Mouse (Mus musculus) heart, adult 9 months (tissue): ENCODE results near the gene Gpx7.
"Not testable (repeated sequence)": the region's sequence is repeated elsewhere in the genome, so short reads cannot be mapped to it uniquely, and the experiment has no call there.

ENCODE experiments used
- DNase-seq, 2 experiments: peaks; one replicate each; pipeline ENCODE4 v3.0.0; 2022; ENCODE audit warnings: low spot score in 2 of 2

The Gpx7 gene

GRCm38 (mm10) chr4:108391124-108391523, 15.6 kb downstream of the Gpx7 start:
- DNase-seq: no peak

DNA sequence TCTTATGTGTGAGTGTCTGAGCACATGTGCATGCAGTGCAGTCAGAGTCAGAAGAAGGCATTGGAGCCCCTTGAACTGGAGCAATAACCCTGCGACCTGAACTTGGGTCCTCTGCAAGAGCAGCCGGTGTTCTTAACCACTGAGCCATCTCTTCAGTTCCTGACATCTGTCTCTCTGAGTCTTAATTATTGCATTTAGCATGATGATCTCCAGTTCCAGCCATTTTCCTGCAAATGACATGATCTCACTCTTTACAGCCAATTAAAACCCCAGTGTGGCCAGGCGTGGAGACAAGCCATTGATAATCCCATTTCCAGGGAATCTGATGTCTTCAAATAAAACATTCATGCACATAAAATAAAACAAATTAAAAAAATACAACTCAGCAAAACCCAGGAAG, 18.0 kb downstream of the Gpx7 start:
- DNase-seq: no peak

- peak; percentile 81 to 84 for DNase-seq
Observed at GRCm38 (mm10) chr4:108387681-108388253, 19.0 kb downstream of the Gpx7 start.

- no peak for DNase-seq
Observed at GRCm38 (mm10) chr4:108387106-108387505, 19.7 kb downstream of the Gpx7 start.

DNA sequence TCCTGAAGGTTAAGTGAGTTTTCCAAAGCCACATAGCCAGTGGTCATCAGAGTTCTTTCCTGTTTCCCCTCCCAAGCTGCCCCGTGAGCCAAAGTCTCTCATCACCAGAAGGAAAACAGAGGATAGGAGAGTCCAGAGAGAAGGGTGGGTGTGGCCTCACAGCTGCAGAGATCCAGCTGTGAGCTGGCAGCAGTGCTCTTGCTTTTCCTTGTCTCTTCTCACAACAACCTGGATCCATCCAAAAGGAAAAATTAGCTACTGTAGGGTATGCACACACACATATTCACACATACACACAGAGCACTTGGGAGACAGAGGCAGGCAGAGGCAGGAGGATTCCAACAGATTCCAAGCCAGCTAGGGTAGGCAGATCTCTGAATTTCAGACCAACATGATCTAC, 20.7 kb downstream of the Gpx7 start:
- DNase-seq: peak in 1 of 2 experiments; percentile 31

- DNase-seq: no peak
Observed at GRCm38 (mm10) chr4:108383183-108383714, 23.5 kb downstream of the Gpx7 start, which contains the start of gene Shisal2a. Shisal2a (minus strand) TSS chr4:108383349.

- DNase-seq: no peak
Observed at GRCm38 (mm10) chr4:108380146-108380545, 26.6 kb downstream of the Gpx7 start.

DNA sequence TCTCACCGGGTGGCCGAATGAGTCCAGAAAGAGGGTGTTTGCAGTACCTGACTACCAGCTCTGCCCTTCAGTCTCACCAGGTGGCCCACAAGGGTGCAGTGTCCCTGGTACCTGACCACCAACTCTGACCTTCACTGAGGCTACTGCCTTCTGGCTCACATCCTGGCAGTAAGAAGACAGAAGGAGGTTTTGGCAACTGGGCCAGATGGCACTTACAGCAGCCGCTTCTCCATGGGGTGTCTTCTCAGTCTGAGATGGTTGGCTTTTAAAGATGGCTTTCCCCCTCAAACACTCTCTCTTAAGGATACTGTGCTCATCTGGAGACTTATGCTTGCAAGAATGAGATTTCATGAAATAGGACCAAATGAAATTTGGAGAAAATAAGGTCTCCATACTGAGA, 27.3 kb downstream of the Gpx7 start:
- DNase-seq: no peak

GRCm38 (mm10) chr4:108372166-108372565, 34.6 kb downstream of the Gpx7 start:
- no peak for DNase-seq

DNA sequence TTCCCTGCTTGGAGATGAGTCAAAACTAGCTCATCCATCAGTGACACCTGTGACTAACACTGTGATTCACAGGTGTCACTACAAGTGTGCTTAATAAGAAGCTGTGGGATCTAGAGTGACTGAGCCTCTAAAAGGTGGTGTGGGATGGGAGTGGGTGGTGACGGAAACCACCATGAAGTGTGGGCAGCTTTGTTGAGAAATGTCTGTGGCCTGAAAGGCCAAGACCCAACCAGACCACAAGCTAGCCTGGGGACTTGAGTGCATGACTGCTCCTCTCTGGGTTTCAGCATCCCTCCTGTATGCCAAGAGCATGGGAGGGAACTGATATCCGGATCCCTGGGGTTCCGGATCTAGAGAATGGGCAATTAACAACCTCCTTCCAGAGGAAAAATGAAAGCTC, 35.3 kb downstream of the Gpx7 start:
- no peak for DNase-seq

- no peak for DNase-seq
Observed at GRCm38 (mm10) chr4:108370409-108370808, 36.4 kb downstream of the Gpx7 start.

DNA sequence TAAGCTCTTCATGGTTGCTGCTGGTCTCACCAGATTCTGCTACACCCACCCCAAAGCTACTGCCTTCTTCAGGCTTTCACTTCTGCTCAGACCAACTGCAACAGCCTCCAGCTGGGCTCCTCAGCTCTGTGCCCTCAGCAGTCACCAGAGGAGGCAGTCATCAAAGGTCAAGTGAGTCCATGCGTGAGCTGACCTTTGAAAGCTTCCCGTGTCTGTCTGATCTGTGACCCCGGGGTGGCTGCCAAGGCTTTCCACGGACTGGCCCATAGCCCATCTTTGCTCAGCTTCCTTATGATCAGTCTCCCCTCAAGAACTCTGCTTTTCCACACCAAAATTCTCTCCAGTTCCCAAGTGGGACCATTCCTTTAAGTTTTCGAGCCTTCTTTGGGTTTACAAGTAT, 37.5 kb downstream of the Gpx7 start:
- DNase-seq: no peak

DNA sequence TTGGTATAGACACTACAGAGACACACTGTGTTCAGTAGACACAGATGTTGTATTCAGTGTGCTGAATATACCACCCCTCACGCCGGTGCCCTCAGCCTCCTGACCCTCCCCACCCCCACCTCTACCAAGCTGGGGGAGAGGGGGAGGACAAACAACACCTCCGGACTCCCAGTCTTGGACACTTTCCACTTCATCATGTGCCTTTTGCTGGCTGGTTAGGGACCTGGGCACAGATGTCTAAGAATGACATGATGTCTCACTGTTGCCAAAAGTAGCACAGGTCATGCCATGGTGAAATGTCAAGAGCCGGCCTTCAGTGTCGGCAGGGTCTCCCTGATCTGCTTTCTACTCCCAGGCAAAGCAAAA, 42.7 kb downstream of the Gpx7 start:
- peak; percentile 51 to 66 for DNase-seq

DNA sequence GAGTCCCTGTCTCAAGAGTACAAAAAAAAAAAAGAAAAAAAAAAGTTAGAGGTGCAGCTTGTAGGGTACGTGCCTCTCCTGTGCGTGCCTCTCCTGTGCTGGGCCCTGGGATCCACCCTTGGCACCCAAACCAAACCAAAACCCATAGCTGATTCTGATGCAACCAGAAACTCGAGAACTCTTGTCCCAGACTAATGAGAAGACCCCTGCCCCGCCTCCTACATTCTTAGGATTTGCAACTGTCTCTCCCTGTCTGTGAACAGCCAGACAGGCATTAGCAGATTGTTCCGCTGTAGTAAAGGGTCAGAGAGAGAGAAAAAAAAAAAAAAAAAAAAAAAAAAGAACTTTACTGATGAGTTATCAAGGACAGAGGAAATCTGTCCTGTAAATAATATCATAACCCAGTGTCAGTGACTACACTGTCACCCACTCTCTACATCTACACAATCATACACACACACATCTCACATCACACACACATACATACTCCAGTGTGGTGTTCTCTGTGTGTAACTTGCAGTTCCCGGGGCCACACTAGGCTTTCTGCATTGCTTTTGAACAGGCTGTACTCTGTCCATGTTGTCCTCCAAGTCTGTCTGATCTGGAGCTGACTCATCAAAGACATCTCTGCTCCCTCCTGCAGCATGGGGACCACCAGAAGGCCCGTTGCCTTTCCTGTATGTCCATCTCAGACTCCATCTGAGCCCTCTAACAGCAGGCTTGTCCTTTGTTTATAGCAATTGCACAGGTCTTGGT, 43.2 kb downstream of the Gpx7 start:
- no peak for DNase-seq

GRCm38 (mm10) chr4:108362321-108363261, 44.2 kb downstream of the Gpx7 start:
- DNase-seq: no peak

GRCm38 (mm10) chr4:108360136-108361055, 46.4 kb downstream of the Gpx7 start:
- peak; percentile 38 to 53 for DNase-seq

DNA sequence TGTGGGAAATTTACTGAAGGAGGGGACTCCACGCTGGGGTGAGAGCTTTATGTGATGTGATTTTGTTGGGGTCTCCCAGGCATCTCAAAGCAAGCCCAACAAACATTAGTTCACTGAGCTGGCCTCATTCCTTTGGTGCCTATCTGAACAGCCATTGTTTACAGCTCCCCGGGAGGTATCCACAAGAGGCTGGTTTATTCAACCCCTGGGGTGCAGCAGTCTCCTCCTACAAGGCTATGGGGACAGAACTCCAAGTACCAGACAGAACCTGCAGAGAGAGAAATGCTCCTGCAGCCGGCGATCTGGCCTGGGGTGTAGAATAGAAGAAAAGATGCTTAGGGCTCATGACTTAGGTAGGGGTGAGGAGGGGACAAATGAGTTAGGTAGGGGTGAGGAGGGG, 48.3 kb downstream of the Gpx7 start:
- DNase-seq: no peak

GRCm38 (mm10) chr4:108357458-108357857, 49.3 kb downstream of the Gpx7 start:
- no peak for DNase-seq

DNA sequence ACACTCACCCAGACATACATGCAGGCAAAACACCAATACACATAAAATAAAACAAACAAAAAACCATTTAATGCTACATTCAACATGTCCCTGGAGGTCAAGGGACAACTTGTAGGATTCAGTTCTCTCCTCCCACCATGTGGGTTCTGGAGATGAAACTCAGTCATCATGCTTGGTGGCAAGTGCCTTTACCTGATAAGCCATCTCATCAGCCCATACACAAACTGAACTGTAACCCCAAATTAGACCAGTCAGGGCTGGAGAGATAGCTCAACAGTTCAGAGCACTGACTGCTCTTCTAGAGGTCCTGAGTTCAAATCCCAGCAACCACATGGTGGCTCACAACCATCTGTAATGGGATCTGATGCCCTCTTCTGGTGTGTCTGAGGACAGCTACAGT, 53.2 kb downstream of the Gpx7 start:
- DNase-seq: not testable (repeated sequence)

DNA sequence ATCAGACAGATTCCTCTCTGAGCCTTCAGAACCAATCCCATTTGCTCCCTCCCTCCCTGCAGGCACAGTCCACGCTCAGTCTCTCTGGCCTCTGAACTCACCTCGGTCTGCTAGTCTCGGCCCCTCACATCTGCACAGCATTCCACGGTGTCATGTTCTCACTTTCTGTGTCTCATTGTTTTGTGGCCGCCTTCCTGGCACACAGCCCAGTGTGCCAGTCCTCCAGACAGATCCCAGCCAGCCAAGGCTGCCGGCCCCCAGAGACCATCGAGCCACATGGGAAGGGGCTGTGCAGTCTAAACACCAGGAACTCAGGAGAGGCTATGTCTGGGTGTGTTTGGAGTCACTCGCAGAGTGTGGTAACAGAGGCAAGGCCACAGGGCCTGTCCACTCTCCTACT, 55.9 kb downstream of the Gpx7 start:
- no peak for DNase-seq
